Mouse (Mus musculus): ENCODE results near the gene Ntn3. TPM values are rescaled to one million over a fixed set of nuclear protein-coding genes. Genes with fewer than 3 reads are reported as not detected.

Gene Ntn3
- total RNA-seq, 1 experiment = 4.1 TPM

DNA sequence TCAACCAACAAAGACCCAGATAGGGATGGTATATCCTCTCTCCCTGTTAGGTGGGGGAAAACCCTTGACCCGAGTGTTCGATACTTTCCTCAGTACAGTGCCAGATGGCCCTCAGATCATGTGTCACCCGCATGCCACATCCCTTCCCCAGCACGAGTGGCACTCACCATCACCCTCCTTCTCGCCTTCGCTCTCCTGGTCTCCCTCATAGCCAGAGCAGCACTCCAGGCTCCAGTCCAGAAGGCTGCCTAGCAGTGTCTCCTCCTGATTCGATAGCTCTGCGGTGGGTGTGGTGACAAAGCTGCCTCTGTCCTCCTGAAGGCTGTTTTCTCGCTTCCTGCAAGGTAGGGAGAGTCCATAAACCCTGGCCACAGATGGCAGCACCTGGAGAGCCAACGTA lies 15.4 kb upstream of the Ntn3 start:
- Histone ChIP-seq H3K9ac (ENCODE audit: insufficient read depth, low read depth, low read length, poor library complexity, severe bottlenecking) (no peak overlapping the region), H3K9me3 (ENCODE audit: control insufficient read depth, insufficient read depth, low read depth, low read length) (no peaks in the 10 kb centered on the region), H3K4me3 (ENCODE audit: insufficient read depth in 1 of 2, low read depth in 1 of 2, low read length in 2 of 2, poor library complexity in 1 of 2, severe bottlenecking in 1 of 2) (no peak overlapping the region), H3K4me1 (ENCODE audit: control insufficient read depth in 2 of 2, insufficient read depth in 2 of 2, low read length in 2 of 2, poor library complexity in 1 of 2) (peaks cover 0 to 5% of the 10 kb centered on the region in 2 experiments; a peak in 1 of 4 replicates), H3K27ac (ENCODE audit: insufficient read depth, low read depth, low read length, poor library complexity, severe bottlenecking) (no peak overlapping the region), H3K36me3 (ENCODE audit: control insufficient read depth, insufficient read depth, low read length, poor library complexity, severe bottlenecking) (peaks cover 55% of the 10 kb centered on the region)
- in situ Hi-C loops (cut with MboI; ENCODE audit: low sequenced_read_pairs in 2 of 2, unreplicated experiment in 2 of 2) = no loop called here
- TF ChIP-seq MAFK (IDR thresholded peaks at IDR 0.05; ENCODE audit: insufficient read depth, low read depth, low read length) = no peak
- TF ChIP-seq ZNF384 (IDR thresholded peaks at IDR 0.05; ENCODE audit: low read depth, low read length) = no peak
- no peak for DNase-seq (ENCODE audit: low read depth, low spot score)

DNA sequence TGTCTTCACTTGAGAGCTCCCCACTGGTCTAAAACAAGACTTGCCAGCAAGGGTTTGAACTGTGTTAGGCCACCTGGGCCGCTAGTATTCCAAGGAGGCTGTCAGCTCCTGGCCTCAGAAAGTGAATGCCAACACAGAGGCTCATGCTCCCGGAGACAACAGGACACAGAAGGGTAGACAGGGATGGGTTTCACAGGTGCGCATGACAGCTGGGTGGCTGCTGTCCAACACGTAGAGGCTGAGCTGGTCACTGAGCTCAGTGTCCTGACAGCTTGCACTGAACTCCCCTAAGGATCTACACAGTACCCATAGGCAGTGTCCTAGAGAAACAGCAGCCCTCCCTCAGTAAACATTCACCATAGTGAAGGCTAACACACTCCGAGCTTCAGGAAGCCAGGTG lies 14.2 kb upstream of the Ntn3 start:
- Histone ChIP-seq H3K9me3 (ENCODE audit: control insufficient read depth, insufficient read depth, low read depth, low read length) (no peaks in the 10 kb centered on the region), H3K36me3 (ENCODE audit: control insufficient read depth, insufficient read depth, low read length, poor library complexity, severe bottlenecking) (peaks cover 52% of the 10 kb centered on the region), H3K27ac (ENCODE audit: insufficient read depth, low read depth, low read length, poor library complexity, severe bottlenecking) (no peak overlapping the region), H3K9ac (ENCODE audit: insufficient read depth, low read depth, low read length, poor library complexity, severe bottlenecking) (no peak overlapping the region), H3K4me1 (ENCODE audit: control insufficient read depth in 2 of 2, insufficient read depth in 2 of 2, low read length in 2 of 2, poor library complexity in 1 of 2) (peaks cover 0 to 9% of the 10 kb centered on the region in 2 experiments; a peak in 1 of 4 replicates), H3K4me3 (ENCODE audit: insufficient read depth in 1 of 2, low read depth in 1 of 2, low read length in 2 of 2, poor library complexity in 1 of 2, severe bottlenecking in 1 of 2) (no peak overlapping the region)
- DNase-seq (ENCODE audit: low read depth, low spot score) = no peak
- TF ChIP-seq HCFC1 (IDR thresholded peaks at IDR 0.05; ENCODE audit: borderline replicate concordance, insufficient read depth, low read length) (no peak), MAFK (IDR thresholded peaks at IDR 0.05; ENCODE audit: insufficient read depth, low read depth, low read length) (no peak), ZNF384 (IDR thresholded peaks at IDR 0.05; ENCODE audit: low read depth, low read length) (no peak), ZC3H11A (IDR thresholded peaks at IDR 0.05; ENCODE audit: borderline replicate concordance, low read depth, low read length) (no peak), CHD2 (IDR thresholded peaks at IDR 0.05; ENCODE audit: low read depth, low read length) (no peak)
- in situ Hi-C loops (cut with MboI; ENCODE audit: low sequenced_read_pairs in 2 of 2, unreplicated experiment in 2 of 2) = no loop called here

DNA sequence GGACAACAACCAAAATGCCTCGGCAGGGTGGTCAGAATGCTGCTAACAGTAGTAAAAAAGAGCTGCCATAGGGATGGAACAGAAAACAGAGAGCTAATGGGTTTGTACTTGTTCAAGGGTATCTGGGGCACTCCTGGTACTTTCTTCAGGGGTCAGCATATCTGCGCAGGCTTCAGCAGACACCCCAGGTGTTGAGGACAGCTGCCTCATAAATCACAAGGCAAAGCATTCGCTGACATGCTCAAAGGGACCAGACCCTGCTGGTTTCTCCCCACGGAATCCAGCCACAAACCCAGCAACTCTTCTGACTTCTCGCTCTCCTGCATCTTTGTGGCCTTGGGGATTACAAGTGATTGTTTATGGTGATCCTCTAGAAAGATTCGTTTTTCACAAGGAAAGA lies 13.3 kb upstream of the Ntn3 start:
- DNase-seq (ENCODE audit: low read depth, low spot score) = no peak
- Histone ChIP-seq H3K4me3 (ENCODE audit: insufficient read depth in 1 of 2, low read depth in 1 of 2, low read length in 2 of 2, poor library complexity in 1 of 2, severe bottlenecking in 1 of 2) (no peak overlapping the region), H3K27ac (ENCODE audit: insufficient read depth, low read depth, low read length, poor library complexity, severe bottlenecking) (no peak overlapping the region), H3K9ac (ENCODE audit: insufficient read depth, low read depth, low read length, poor library complexity, severe bottlenecking) (no peak overlapping the region), H3K4me1 (ENCODE audit: control insufficient read depth in 2 of 2, insufficient read depth in 2 of 2, low read length in 2 of 2, poor library complexity in 1 of 2) (peaks cover 0 to 9% of the 10 kb centered on the region in 2 experiments; a peak in 1 of 4 replicates), H3K36me3 (ENCODE audit: control insufficient read depth, insufficient read depth, low read length, poor library complexity, severe bottlenecking) (peaks cover 51% of the 10 kb centered on the region), H3K9me3 (ENCODE audit: control insufficient read depth, insufficient read depth, low read depth, low read length) (no peaks in the 10 kb centered on the region)
- in situ Hi-C loops (cut with MboI; ENCODE audit: low sequenced_read_pairs in 2 of 2, unreplicated experiment in 2 of 2) = no loop called here
- no peak for TF ChIP-seq CHD2 (IDR thresholded peaks at IDR 0.05; ENCODE audit: low read depth, low read length)
- TF ChIP-seq ZNF384 (IDR thresholded peaks at IDR 0.05; ENCODE audit: low read depth, low read length) = no peak
- no peak for TF ChIP-seq MAFK (IDR thresholded peaks at IDR 0.05; ENCODE audit: insufficient read depth, low read depth, low read length)
- no peak for TF ChIP-seq HCFC1 (IDR thresholded peaks at IDR 0.05; ENCODE audit: borderline replicate concordance, insufficient read depth, low read length)
- TF ChIP-seq ZC3H11A (IDR thresholded peaks at IDR 0.05; ENCODE audit: borderline replicate concordance, low read depth, low read length) = no peak

DNA sequence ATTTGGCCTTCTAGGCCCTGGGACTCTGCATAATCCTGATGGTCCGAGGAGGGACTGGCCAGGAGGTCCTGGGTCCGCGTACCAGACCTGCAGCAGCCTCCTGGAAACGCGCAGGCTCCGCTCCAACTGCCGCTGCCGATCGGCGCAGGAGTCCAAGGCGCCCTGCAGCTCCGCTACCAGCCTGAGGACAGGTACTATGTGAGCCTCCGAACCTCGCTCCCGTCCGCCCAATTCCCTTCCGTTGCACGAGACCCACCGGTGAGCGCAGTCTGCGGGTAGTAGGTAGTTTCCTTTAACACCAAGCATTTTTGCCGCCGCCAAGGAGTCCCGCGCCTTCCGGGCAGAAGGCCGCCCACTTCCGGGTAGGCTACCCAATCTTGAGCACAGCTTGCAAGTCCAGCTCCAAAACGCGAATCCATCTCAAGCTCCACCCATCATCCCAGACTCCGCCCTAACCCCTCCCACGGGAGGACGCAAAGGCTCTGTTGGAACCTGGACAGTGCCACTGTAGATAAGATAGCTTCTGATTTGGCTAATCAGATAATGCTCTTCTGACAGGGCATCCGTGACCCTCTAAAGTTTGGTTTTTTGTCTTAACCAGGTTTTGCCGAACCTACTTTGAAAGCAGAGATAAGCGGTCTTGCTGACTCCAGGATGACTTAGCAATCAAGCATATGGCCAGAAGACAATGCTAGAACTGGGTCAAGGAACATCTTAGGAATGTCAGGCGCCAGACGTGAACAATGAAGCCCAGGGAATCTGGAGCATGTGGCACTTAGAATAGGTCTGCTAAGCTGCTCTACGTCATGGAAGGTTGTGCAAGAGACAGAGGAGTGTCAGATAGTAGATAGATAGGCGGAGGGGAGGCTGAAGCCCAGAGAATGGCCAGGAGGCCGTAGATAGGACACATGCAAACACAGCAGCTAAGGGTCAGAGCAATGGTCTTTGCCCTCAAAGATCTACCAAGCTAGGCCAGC lies 11.4 kb upstream of the Ntn3 start, which contains the start of gene Tedc2:
Gene Tedc2 (minus strand): TSS at position 417 of the 977 bp plus-strand sequence.
- Histone ChIP-seq H3K9me3 (ENCODE audit: control insufficient read depth, insufficient read depth, low read depth, low read length) (no peaks in the 10 kb centered on the region), H3K9ac (ENCODE audit: insufficient read depth, low read depth, low read length, poor library complexity, severe bottlenecking) (peak within 1 kb of the TSS; percentile 89), H3K4me3 (ENCODE audit: insufficient read depth in 1 of 2, low read depth in 1 of 2, low read length in 2 of 2, poor library complexity in 1 of 2, severe bottlenecking in 1 of 2) (peak within 1 kb of the TSS; percentile 88 to 97), H3K36me3 (ENCODE audit: control insufficient read depth, insufficient read depth, low read length, poor library complexity, severe bottlenecking) (peaks cover 45% of the 10 kb centered on the region), H3K4me1 (ENCODE audit: control insufficient read depth in 2 of 2, insufficient read depth in 2 of 2, low read length in 2 of 2, poor library complexity in 1 of 2) (peaks cover 2 to 9% of the 10 kb centered on the region in 2 experiments; a peak in 1 of 4 replicates), H3K27ac (ENCODE audit: insufficient read depth, low read depth, low read length, poor library complexity, severe bottlenecking) (peak within 1 kb of the TSS; percentile 26; the same call in 1 of the 2 replicates)
- TF ChIP-seq HCFC1 (IDR thresholded peaks at IDR 0.05; ENCODE audit: borderline replicate concordance, insufficient read depth, low read length) = 0 out of 2 replicates have a peak, but pooled peaks have one; percentile 23
- no peak for TF ChIP-seq ZNF384 (IDR thresholded peaks at IDR 0.05; ENCODE audit: low read depth, low read length)
- TF ChIP-seq MAFK (IDR thresholded peaks at IDR 0.05; ENCODE audit: insufficient read depth, low read depth, low read length) = peak; percentile 82
- TF ChIP-seq CHD2 (IDR thresholded peaks at IDR 0.05; ENCODE audit: low read depth, low read length) = no peak
- TF ChIP-seq ZC3H11A (IDR thresholded peaks at IDR 0.05; ENCODE audit: borderline replicate concordance, low read depth, low read length) = no peak
- in situ Hi-C loops (cut with MboI; ENCODE audit: low sequenced_read_pairs in 2 of 2, unreplicated experiment in 2 of 2) = no loop called here
- peak; percentile 94 for DNase-seq (ENCODE audit: low read depth, low spot score)
